Mouse (Mus musculus): Measurements from ENCODE around the gene Fam173a. TPM values are rescaled to one million over a fixed set of nuclear protein-coding genes. Genes with fewer than 3 reads are reported as not detected.
A peak's percentile ranks its signal among the peaks of the same experiment; 100 is the strongest.

Gene Fam173a
- polyA plus RNA-seq, 1 experiment from 2014 or later: 91.6 TPM

DNA sequence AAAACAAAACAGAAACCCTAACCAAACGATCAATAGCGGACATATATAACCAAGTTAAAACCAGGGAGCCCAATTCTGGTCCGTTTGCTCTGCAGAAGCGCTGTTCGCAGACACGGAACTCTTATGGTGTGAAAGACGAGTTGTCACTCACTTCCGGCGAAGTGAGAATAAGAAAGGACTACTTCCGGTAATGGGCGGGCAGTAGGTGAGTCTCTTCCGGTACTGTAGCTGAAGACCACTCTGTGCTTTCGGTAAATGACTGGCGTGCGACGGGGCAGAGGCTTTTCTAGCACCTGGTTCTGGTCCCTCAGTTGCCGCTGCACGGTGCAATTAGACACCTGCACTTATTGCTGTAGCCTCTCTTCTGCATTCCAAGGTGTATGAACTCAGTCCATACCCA is 30.8 kb upstream of the Fam173a start, which contains the start of gene Wdr24:
Gene Wdr24 (plus strand): TSS at position 176 of the 400 bp plus-strand sequence.
- peaks cover 44% of the 10 kb centered on the region for H3K36me3 ChIP-seq (replicated peaks; ENCODE audit: control insufficient read depth, insufficient read depth)
- H3K9ac ChIP-seq: peak within 1 kb of the TSS; percentile 82
- peak within 1 kb of the TSS; percentile 76 for H3K27ac ChIP-seq
- ATAC-seq (ENCODE audit: low FRiP score): peak; percentile 80
- peaks cover 32% of the 10 kb centered on the region for H3K4me1 ChIP-seq (replicated peaks; ENCODE audit: control insufficient read depth, insufficient read depth, low read length)
- DNase-seq (ENCODE audit: low spot score): peak; percentile 86
- no peaks in the 10 kb centered on the region for H3K9me3 ChIP-seq (ENCODE audit: control insufficient read depth, low read length)
- WGBS: under 1% methylated on average over 18 of the region's 18 CpGs
- peak within 1 kb of the TSS; percentile 68 for H3K4me3 ChIP-seq (replicated peaks; ENCODE audit: low read length)
- peak within 1 kb of the TSS; percentile 99 for H3K4me2 ChIP-seq (replicated peaks)
- H3K27me3 ChIP-seq (ENCODE audit: control insufficient read depth, insufficient read depth, low read length): peaks cover 11% of the 10 kb centered on the region; the same call in 1 of the 2 replicates

- WGBS: 11% methylated on average over 46 of the region's 46 CpGs
Measured at GRCm38 (mm10) chr17:25818851-25819780, 26.4 kb upstream of the Fam173a start.

GRCm38 (mm10) chr17:25817662-25818061 is 25.0 kb upstream of the Fam173a start:
- peaks cover 22% of the 10 kb centered on the region; the same call in 1 of the 2 replicates for H3K27me3 ChIP-seq (ENCODE audit: control insufficient read depth, insufficient read depth, low read length)
- peaks cover 44% of the 10 kb centered on the region for H3K36me3 ChIP-seq (replicated peaks; ENCODE audit: control insufficient read depth, insufficient read depth)
- H3K9me3 ChIP-seq (ENCODE audit: control insufficient read depth, low read length): no peaks in the 10 kb centered on the region
- 89% methylated on average over 11 of the region's 11 CpGs for WGBS
- no peak for ATAC-seq (ENCODE audit: low FRiP score)
- H3K9ac ChIP-seq: no peak overlapping the region
- DNase-seq (ENCODE audit: low spot score): no peak
- H3K4me2 ChIP-seq (replicated peaks): no peak overlapping the region
- H3K4me1 ChIP-seq (replicated peaks; ENCODE audit: control insufficient read depth, insufficient read depth, low read length): peaks cover 9% of the 10 kb centered on the region
- no peak overlapping the region for H3K27ac ChIP-seq
- H3K4me3 ChIP-seq (replicated peaks; ENCODE audit: low read length): no peak overlapping the region

More at GRCm38 (mm10) chr17:25818851-25819780, 26.4 kb upstream of the Fam173a start:
- peaks cover 44% of the 10 kb centered on the region for H3K36me3 ChIP-seq (replicated peaks; ENCODE audit: control insufficient read depth, insufficient read depth)
- peaks cover 4% of the 10 kb centered on the region for H3K4me1 ChIP-seq (replicated peaks; ENCODE audit: control insufficient read depth, insufficient read depth, low read length)
- no peak for ATAC-seq (ENCODE audit: low FRiP score)
- peaks cover 22% of the 10 kb centered on the region; the same call in 1 of the 2 replicates for H3K27me3 ChIP-seq (ENCODE audit: control insufficient read depth, insufficient read depth, low read length)
- no peak for DNase-seq (ENCODE audit: low spot score)
- no peak overlapping the region for H3K27ac ChIP-seq
- H3K4me2 ChIP-seq (replicated peaks): no peak overlapping the region
- H3K4me3 ChIP-seq (replicated peaks; ENCODE audit: low read length): no peak overlapping the region
- no peaks in the 10 kb centered on the region for H3K9me3 ChIP-seq (ENCODE audit: control insufficient read depth, low read length)
- no peak overlapping the region for H3K9ac ChIP-seq

- Histone ChIP-seq H3K36me3 (replicated peaks; ENCODE audit: control insufficient read depth, insufficient read depth) (peaks cover 25% of the 10 kb centered on the region), H3K4me2 (replicated peaks) (peak overlapping the region; percentile 39), H3K4me3 (replicated peaks; ENCODE audit: low read length) (0 out of 2 replicates have a peak overlapping the region, but pooled peaks have one; percentile 2), H3K9ac (peak overlapping the region; percentile 44), H3K27me3 (ENCODE audit: control insufficient read depth, insufficient read depth, low read length) (peaks cover 12% of the 10 kb centered on the region; the same call in 1 of the 2 replicates), H3K27ac (no peak overlapping the region), H3K9me3 (ENCODE audit: control insufficient read depth, low read length) (no peaks in the 10 kb centered on the region), H3K4me1 (replicated peaks; ENCODE audit: control insufficient read depth, insufficient read depth, low read length) (peaks cover 25% of the 10 kb centered on the region)
- peak; percentile 74 for DNase-seq (ENCODE audit: low spot score)
- WGBS: 3% methylated on average over 20 of the region's 20 CpGs
- no peak for ATAC-seq (ENCODE audit: low FRiP score)
Measured at GRCm38 (mm10) chr17:25813471-25813870, 20.8 kb upstream of the Fam173a start.

GRCm38 (mm10) chr17:25810890-25811289 is 18.2 kb upstream of the Fam173a start:
- H3K9ac ChIP-seq: peak overlapping the region; percentile 99; the same call in 1 of the 2 replicates
- 80% methylated on average over 4 of the region's 4 CpGs for WGBS
- H3K4me1 ChIP-seq (replicated peaks; ENCODE audit: control insufficient read depth, insufficient read depth, low read length): peaks cover 31% of the 10 kb centered on the region

DNA sequence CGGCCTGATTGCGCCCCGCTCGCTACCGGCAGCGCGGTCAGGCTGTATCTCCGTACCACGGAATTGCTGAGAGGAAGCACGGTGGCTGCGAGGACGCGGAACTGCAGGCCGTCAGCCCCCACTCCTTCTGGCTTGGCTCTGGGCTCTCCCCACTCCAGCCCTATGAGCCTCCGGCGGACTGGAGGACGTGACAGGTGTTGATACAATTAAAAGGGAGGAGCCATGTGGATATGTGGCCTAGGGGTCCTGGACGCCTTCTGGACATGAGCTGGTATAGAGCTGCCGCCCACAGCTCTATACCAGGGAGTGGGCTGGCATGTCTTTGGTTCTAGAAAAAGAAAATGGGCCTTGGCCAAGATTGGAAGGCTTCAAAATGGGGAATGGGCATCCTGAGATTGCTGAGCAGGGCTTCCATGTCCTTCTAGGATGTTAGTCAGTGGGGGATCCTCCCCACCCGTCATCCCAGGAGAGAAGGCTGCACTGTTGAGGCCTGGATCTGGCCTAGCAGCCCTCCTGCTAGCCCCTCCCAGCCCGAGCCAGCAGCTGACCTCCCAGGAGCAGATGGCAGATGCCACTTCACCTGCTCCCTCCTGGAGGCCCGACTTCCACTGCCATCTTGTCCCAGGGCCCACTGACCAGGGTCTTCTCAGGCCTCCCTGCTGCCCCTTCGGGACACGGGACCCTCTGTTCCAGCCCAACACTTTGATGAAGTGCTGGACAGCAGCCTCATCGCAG is 17.1 kb upstream of the Fam173a start:
- Histone ChIP-seq H3K4me2 (replicated peaks) (peak overlapping the region; percentile 99), H3K4me1 (replicated peaks; ENCODE audit: control insufficient read depth, insufficient read depth, low read length) (peaks cover 31% of the 10 kb centered on the region), H3K27ac (peak overlapping the region; percentile 99), H3K9me3 (ENCODE audit: control insufficient read depth, low read length) (no peaks in the 10 kb centered on the region), H3K36me3 (replicated peaks; ENCODE audit: control insufficient read depth, insufficient read depth) (no peaks in the 10 kb centered on the region), H3K4me3 (replicated peaks; ENCODE audit: low read length) (peak overlapping the region; percentile 97), H3K27me3 (ENCODE audit: control insufficient read depth, insufficient read depth, low read length) (no peaks in the 10 kb centered on the region), H3K9ac (peak overlapping the region; percentile 99)
- WGBS: 3% methylated on average over 24 of the region's 25 CpGs
- DNase-seq (ENCODE audit: low spot score) (no peak), ATAC-seq (ENCODE audit: low FRiP score) (peak; percentile 41)

More at GRCm38 (mm10) chr17:25810890-25811289, 18.2 kb upstream of the Fam173a start:
- ATAC-seq (ENCODE audit: low FRiP score) (no peak), DNase-seq (ENCODE audit: low spot score) (no peak)
- no peak overlapping the region for H3K27ac ChIP-seq
- peak overlapping the region; percentile 97; the same call in 1 of the 2 replicates for H3K4me3 ChIP-seq (replicated peaks; ENCODE audit: low read length)
- no peaks in the 10 kb centered on the region for H3K36me3 ChIP-seq (replicated peaks; ENCODE audit: control insufficient read depth, insufficient read depth)
- peak overlapping the region; percentile 99 for H3K4me2 ChIP-seq (replicated peaks)
- no peaks in the 10 kb centered on the region for H3K27me3 ChIP-seq (ENCODE audit: control insufficient read depth, insufficient read depth, low read length)
- H3K9me3 ChIP-seq (ENCODE audit: control insufficient read depth, low read length): no peaks in the 10 kb centered on the region

GRCm38 (mm10) chr17:25808789-25809605 is 16.3 kb upstream of the Fam173a start, which contains the start of gene Fbxl16:
Gene Fbxl16, plus strand, starts transcription at chr17:25809085.
- WGBS: under 1% methylated on average over 58 of the region's 100 CpGs
- Histone ChIP-seq H3K4me3 (replicated peaks; ENCODE audit: low read length) (peak within 1 kb of the TSS; percentile 97), H3K9me3 (ENCODE audit: control insufficient read depth, low read length) (no peaks in the 10 kb centered on the region), H3K27me3 (ENCODE audit: control insufficient read depth, insufficient read depth, low read length) (no peaks in the 10 kb centered on the region), H3K9ac (peak within 1 kb of the TSS; percentile 99), H3K27ac (peak within 1 kb of the TSS; percentile 99), H3K4me1 (replicated peaks; ENCODE audit: control insufficient read depth, insufficient read depth, low read length) (peaks cover 33% of the 10 kb centered on the region), H3K4me2 (replicated peaks) (peak within 1 kb of the TSS; percentile 99), H3K36me3 (replicated peaks; ENCODE audit: control insufficient read depth, insufficient read depth) (no peaks in the 10 kb centered on the region)
- ATAC-seq (ENCODE audit: low FRiP score) (peak; percentile 88), DNase-seq (ENCODE audit: low spot score) (peak; percentile 92)

- ATAC-seq (ENCODE audit: low FRiP score): no peak
- 24% methylated on average over 5 of the region's 5 CpGs for WGBS
Measured at GRCm38 (mm10) chr17:25808028-25808427, 15.3 kb upstream of the Fam173a start.

More at GRCm38 (mm10) chr17:25808028-25808427, 15.3 kb upstream of the Fam173a start:
- Histone ChIP-seq H3K9me3 (ENCODE audit: control insufficient read depth, low read length) (no peaks in the 10 kb centered on the region), H3K27me3 (ENCODE audit: control insufficient read depth, insufficient read depth, low read length) (no peaks in the 10 kb centered on the region), H3K27ac (peak overlapping the region; percentile 99), H3K9ac (peak overlapping the region; percentile 99), H3K36me3 (replicated peaks; ENCODE audit: control insufficient read depth, insufficient read depth) (no peaks in the 10 kb centered on the region), H3K4me2 (replicated peaks) (peak overlapping the region; percentile 99), H3K4me3 (replicated peaks; ENCODE audit: low read length) (peak overlapping the region; percentile 97), H3K4me1 (replicated peaks; ENCODE audit: control insufficient read depth, insufficient read depth, low read length) (peaks cover 36% of the 10 kb centered on the region)
- no peak for DNase-seq (ENCODE audit: low spot score)
